Mouse (Mus musculus) erythroblast, adult 5-6 weeks (primary cell): ENCODE data around the gene Copa. TPM values are rescaled to one million over a fixed set of nuclear protein-coding genes. Genes with fewer than 3 reads are reported as not detected.

Experiments
- total RNA-seq, 2 experiments: library from RNA; stranded (forward) in 1 of 2; stranded (reverse) in 1 of 2; fragments of 150-400 nt in 1 of 2; fragments of 200-764, 138-1000 nt in 1 of 2; gene quantifications; 2 replicates each; pipeline versions ENCODE4 v1.2.3 to v1.2.4; 2015 to 2017; ENCODE audit warnings: low replicate concordance in 2 of 2

Copa gene
- total RNA-seq, 2 experiments from 2014 or later, result 43.5 to 67.1 TPM

Other genes starting within 250 kb of the Copa start
- 20.3 and 22.1 TPM in 2 replicates for gene Cd84, start 242.8 kb upstream of the Copa start, total RNA-seq (2015; ENCODE audit: low replicate concordance)
- 23.7 and 25.0 TPM in 2 replicates for gene Cd84, start 242.8 kb upstream of the Copa start, total RNA-seq (2017; ENCODE audit: low replicate concordance)
- gene Gm10521, start 186.9 kb upstream of the Copa start, total RNA-seq (2015; ENCODE audit: low replicate concordance), result 2.9 and 3.1 TPM in 2 replicates
- 2.4 and 2.7 TPM in 2 replicates for gene Gm10521, start 186.9 kb upstream of the Copa start, total RNA-seq (2017; ENCODE audit: low replicate concordance)
- gene Slamf6, start 165.0 kb upstream of the Copa start, total RNA-seq (2015; ENCODE audit: low replicate concordance), result 19.2 TPM in 1 of 2 replicates, not detected in the other
- gene Slamf6, start 165.0 kb upstream of the Copa start, total RNA-seq (2017; ENCODE audit: low replicate concordance), result 0.56 and 4.4 TPM in 2 replicates
- 1.3 TPM in 1 of 2 replicates, not detected in the other for gene Vangl2, start 54.1 kb upstream of the Copa start, total RNA-seq (2015; ENCODE audit: low replicate concordance)
- 0.42 and 3.4 TPM in 2 replicates for gene Vangl2, start 54.1 kb upstream of the Copa start, total RNA-seq (2017; ENCODE audit: low replicate concordance)
- not detected in 2 replicates for gene Nhlh1, start 25.0 kb upstream of the Copa start, total RNA-seq (2015; ENCODE audit: low replicate concordance)
- gene Nhlh1, start 25.0 kb upstream of the Copa start, total RNA-seq (2017; ENCODE audit: low replicate concordance), result not detected in 2 replicates
- 19.0 and 28.8 TPM in 2 replicates for gene Ncstn, start 266 bp downstream of the Copa start, total RNA-seq (2015; ENCODE audit: low replicate concordance)
- gene Ncstn, start 266 bp downstream of the Copa start, total RNA-seq (2017; ENCODE audit: low replicate concordance), result 16.7 and 20.1 TPM in 2 replicates
- gene Pex19, start 44.2 kb downstream of the Copa start, total RNA-seq (2015; ENCODE audit: low replicate concordance), result 10.0 and 22.4 TPM in 2 replicates
- 22.7 and 41.2 TPM in 2 replicates for gene Pex19, start 44.2 kb downstream of the Copa start, total RNA-seq (2017; ENCODE audit: low replicate concordance)
- gene Dcaf8, start 65.6 kb downstream of the Copa start, total RNA-seq (2015; ENCODE audit: low replicate concordance), result 226 and 232 TPM in 2 replicates
- 600 and 738 TPM in 2 replicates for gene Dcaf8, start 65.6 kb downstream of the Copa start, total RNA-seq (2017; ENCODE audit: low replicate concordance)
- 2.5 and 3.1 TPM in 2 replicates for gene Pea15a, start 124.3 kb downstream of the Copa start, total RNA-seq (2015; ENCODE audit: low replicate concordance)
- 2.6 and 5.4 TPM in 2 replicates for gene Pea15a, start 124.3 kb downstream of the Copa start, total RNA-seq (2017; ENCODE audit: low replicate concordance)
- not detected in 2 replicates for gene Casq1, start 137.3 kb downstream of the Copa start, total RNA-seq (2015; ENCODE audit: low replicate concordance)
- not detected in 2 replicates for gene Casq1, start 137.3 kb downstream of the Copa start, total RNA-seq (2017; ENCODE audit: low replicate concordance)
- not detected in 2 replicates for gene Atp1a4, start 175.9 kb downstream of the Copa start, total RNA-seq (2015; ENCODE audit: low replicate concordance)
- not detected in 2 replicates for gene Atp1a4, start 175.9 kb downstream of the Copa start, total RNA-seq (2017; ENCODE audit: low replicate concordance)
- gene Igsf8, start 179.1 kb downstream of the Copa start, total RNA-seq (2015; ENCODE audit: low replicate concordance), result 1.3 and 6.7 TPM in 2 replicates
- gene Igsf8, start 179.1 kb downstream of the Copa start, total RNA-seq (2017; ENCODE audit: low replicate concordance), result 2.0 and 3.1 TPM in 2 replicates
- gene Atp1a2, start 215.5 kb downstream of the Copa start, total RNA-seq (2015; ENCODE audit: low replicate concordance), result not detected in 2 replicates
- not detected in 2 replicates for gene Atp1a2, start 215.5 kb downstream of the Copa start, total RNA-seq (2017; ENCODE audit: low replicate concordance)
- not detected in 2 replicates for gene Kcnj9, start 246.8 kb downstream of the Copa start, total RNA-seq (2015; ENCODE audit: low replicate concordance)
- gene Kcnj9, start 246.8 kb downstream of the Copa start, total RNA-seq (2017; ENCODE audit: low replicate concordance), result 2.1 TPM in 1 of 2 replicates, not detected in the other